Mouse (Mus musculus): ENCODE measurements at regions not wholly inside any gene's neighbourhood (a gene's known extent, or its start where the extent isn't known, plus 50 kb on each side); places are given as distances from the start of the nearest gene placed in this dataset.

- DNase-seq (ENCODE audit: inconsistent age in 2 of 2, low spot score in 1 of 2) = no peak
Observed at GRCm38 (mm10) chr11:51911481-51911880, 54.0 kb upstream of the Jade2 start.

- DNase-seq (ENCODE audit: inconsistent age in 2 of 2, low spot score in 1 of 2) = no peak
Observed at GRCm38 (mm10) chr11:51915656-51916032, 51.8 kb upstream of the Cdkn2aipnl start.

GRCm38 (mm10) chr11:51916033-51916929 lies 51.2 kb upstream of the Cdkn2aipnl start:
- peak; percentile 95 for DNase-seq (ENCODE audit: inconsistent age in 2 of 2, low spot score in 1 of 2)

Measured in adrenal gland, adult (tissue).